Mouse (Mus musculus): ENCODE results near the gene Pck1. TPM values are rescaled to one million over a fixed set of nuclear protein-coding genes. Genes with fewer than 3 reads are reported as not detected.
A peak's percentile ranks its signal among the peaks of the same experiment; 100 is the strongest.
"Not testable (repeated sequence)": the region's sequence is repeated elsewhere in the genome, so short reads cannot be mapped to it uniquely, and the experiment has no call there.

The Pck1 gene
- total RNA-seq (2015; ENCODE audit: low replicate concordance): not detected in 2 replicates
- not detected in 2 replicates for total RNA-seq (2017; ENCODE audit: low replicate concordance)

DNA sequence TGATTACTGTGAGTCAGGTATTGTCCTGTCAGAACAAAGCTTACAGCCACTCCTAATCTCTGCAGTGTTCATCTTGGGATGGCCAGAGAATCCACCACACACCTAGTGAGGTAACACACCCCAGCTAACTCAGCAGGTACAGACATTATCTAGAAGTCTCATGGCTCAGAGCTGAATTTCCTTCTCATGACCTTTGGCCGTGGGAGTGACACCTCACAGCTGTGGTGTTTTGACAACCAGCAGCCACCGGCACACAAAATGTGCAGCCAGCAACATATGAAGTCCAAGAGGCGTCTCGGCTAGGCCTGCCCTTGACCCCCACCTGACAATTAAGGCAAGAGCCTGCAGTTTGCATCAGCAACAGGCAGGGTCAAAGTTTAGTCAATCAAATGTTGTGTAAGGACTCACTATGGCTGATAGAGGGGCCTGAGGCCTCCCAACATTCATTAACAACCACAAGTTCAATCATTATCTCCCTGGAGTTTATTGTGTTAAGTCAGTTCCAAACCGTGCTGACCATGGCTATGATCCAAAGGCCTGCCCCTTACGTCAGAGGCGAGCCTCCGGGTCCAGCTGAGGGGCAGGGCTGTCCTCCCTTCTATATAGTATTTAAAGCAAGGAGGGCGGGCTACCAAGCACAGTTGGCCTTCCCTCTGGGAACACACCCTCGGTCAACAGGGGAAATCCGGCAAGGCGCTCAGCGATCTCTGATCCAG is at the start of gene Pck1:
Pck1 (plus strand) TSS at position 613 of the 716 bp plus-strand sequence.
- ATAC-seq (replicated peaks; ENCODE audit: low FRiP score, poor library complexity, severe bottlenecking): no peak

DNA sequence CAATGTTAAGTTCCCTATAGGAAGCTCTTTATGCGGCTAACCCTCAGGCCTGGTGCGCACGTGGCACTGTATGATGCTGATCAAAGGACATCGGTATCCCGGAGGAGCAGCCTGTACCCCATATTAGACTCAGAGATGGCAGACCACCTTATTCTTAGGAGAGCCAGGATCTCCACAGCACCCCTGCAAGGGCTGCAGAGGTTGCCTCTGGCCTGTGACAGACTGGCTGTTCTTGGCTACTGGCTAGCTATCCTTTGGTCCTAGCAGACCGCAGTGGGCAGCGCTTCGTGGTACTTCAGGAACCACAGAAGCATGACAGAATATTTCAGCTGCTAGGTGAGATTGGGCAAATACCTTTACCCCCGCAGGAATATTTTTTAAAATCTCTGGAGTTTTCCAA is 46.4 kb upstream of the Pck1 start:
- ATAC-seq (replicated peaks; ENCODE audit: low FRiP score, poor library complexity, severe bottlenecking): no peak

DNA sequence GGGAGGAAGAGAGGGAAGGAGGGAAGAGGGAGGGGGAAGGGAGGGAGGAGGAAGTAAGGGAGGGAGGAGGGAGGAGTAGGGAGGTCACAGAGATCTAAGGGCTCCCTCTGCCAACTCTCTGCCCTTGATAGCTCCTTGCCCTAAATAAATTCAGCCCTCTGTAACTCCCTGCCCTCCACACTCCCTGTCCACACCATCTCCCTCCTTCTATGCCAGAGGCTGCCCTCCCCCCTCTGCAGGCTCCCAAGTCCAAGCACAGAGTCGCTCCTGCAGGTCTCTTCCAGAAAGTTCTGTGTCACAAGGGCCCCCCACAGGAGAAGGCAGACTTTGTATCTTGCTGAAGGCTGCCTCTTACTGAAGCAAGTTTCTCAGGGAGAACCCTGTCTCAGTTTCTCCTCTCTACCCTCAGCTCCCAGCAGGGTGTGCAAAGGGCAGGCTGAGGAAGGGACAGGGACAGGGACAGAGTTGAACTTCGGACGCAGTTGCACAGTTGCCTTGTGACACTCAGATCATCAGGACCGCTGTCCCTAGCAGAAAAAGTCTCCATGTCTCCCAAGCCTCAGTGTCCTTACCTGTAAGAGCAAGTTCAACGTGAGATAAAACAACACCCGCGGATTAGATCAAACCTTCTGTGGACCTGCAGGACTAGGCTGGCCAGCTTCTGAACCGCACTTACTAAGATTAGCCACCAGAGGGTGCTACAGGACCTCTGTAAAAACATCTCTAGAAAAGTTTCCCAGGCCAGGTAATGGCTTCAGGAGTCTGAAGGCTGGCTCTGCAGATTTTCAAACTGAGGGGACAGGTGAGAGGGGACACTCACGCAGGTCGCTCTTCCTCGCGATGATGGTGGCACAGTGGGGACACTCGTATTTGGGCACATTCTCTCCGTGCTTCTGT is 45.7 kb upstream of the Pck1 start:
- ATAC-seq (replicated peaks; ENCODE audit: low FRiP score, poor library complexity, severe bottlenecking): peak; percentile 78

DNA sequence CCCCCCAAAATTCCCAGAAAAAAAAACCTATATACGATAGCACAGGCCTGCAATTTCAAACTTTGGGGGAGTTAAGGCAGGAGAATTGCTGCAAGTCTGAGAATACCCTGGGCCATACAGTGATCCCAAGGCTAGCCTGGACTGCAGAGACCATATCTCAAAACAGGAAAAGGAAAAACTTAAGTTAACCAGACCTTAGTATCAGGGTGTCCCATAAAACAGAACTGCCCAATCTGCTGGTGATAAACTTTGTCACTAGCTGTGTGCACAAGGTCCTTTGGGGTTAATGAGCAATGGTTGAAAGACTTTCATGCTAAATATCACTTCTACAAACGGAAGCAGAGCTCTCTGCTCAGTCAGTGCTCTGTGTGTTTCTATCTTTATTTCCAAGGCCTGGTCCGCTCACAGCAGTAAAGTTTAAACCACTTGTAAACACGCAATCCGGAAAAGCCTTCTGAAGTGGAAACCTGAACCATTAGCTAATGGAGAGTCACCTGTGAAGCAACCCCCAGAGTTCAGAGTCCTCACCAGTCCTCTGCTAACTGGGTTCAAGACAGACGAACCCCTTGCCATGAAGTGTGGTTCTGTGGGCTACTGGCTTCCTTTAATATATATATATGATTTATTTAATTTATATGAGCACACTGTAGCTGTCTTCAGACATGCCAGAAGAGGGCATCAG is 44.2 kb upstream of the Pck1 start:
- ATAC-seq (replicated peaks; ENCODE audit: low FRiP score, poor library complexity, severe bottlenecking): no peak

DNA sequence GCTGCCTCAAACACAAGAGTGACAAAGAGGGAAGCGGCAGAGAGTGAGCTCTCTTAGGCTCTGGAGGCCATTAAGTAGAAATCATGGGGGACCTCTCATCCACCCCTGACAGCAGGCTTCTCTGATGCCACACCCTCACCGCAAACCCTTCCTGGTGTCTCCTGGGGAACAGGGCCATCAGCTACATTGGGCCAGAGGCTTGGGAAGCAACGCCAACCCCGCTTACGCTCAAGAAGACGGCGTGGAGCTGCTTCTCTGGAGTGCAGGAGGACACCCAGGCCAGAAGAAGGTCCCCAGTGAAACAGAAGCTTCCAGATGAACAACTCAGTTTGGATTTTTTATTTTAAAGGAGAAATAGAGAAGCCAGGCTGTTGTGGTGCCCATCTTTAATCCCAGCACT is 43.3 kb upstream of the Pck1 start:
- ATAC-seq (replicated peaks; ENCODE audit: low FRiP score, poor library complexity, severe bottlenecking): no peak

DNA sequence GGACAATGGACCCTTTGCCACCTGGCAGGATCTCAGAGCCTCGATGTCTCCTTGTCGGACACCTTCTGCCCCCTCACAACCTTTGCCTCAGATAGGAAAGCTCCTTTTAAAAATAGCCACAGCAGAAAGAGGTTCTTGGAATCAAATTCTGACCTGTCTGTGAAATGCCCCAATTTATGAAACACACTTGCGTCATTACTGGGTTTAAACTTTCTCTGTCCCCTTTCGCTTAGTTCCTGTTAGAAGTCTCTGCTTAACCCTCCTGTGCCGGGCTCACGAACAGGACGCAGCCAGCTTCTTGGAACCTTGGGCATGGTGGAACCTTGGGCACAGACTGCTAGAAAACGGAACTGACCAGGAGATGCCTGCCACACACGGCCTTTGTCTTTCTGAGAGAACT is 42.3 kb upstream of the Pck1 start:
- no peak for ATAC-seq (replicated peaks; ENCODE audit: low FRiP score, poor library complexity, severe bottlenecking)

DNA sequence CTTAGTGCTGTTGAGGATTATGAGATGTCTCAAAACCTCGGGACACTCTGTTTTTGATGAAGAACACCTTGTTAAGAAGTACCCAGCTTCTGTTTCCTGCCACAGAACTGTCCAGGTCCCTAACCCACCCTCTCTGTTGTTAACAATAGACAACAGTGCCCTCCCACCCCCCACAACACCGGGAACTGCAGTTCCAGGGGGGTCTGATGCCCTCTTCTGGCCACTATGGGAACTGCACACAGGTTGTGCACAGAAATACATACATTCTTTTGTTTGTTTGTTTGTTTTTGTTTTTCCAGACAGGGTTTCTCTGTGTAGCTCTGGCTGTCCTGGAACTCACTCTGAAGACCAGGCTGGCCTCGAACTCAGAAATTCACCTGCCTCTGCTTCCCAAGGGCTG is 39.1 kb upstream of the Pck1 start:
- ATAC-seq (replicated peaks; ENCODE audit: low FRiP score, poor library complexity, severe bottlenecking): not testable (repeated sequence)

DNA sequence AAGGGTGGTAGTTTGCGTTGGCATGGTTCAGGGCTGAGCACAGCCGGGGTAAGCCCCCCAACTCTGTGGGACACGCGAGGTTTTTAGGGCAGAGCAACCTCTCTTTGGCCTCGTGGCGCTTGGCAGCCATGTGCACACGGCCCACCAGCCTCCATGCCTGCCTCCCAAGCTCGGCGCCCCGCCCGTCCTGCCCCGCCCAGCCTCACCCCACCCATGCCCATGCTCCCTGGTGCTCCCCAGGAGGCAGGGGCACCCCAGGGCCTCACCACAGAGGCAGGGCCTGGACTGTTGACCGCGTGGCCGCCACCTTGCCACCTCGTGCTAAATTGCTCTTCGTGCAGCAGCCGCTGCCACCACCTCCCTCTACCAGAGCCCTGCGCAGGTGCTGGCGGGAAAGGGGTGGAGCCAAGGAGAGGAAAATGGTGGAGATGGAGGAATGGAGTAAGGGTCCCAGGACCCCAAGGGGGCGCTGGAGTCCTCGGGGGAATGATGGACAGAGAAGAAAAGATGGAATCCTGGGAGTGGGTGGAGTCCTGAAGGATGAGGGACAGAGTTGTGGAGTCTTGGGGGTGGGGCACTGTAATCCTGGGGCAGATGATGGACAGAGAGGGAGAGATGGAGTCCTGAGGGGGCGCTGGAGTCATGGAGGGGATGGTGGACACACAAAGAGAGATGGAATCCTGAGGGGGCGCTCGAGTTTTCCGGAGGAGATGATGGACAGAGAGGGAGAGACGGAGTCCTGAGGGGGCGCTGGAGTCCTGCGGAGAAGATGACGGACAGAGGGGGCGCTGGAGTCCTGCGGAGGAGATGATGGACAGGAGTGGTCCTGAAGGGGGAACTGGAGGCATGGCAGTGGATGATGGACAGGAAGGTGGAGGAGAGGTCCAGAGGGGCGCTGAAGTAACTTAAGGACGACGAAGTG is 33.6 kb upstream of the Pck1 start, which contains the start of gene Ctcfl:
Ctcfl (minus strand) TSS at position 503 of the 922 bp plus-strand sequence.
- ATAC-seq (replicated peaks; ENCODE audit: low FRiP score, poor library complexity, severe bottlenecking): peak; percentile 58

DNA sequence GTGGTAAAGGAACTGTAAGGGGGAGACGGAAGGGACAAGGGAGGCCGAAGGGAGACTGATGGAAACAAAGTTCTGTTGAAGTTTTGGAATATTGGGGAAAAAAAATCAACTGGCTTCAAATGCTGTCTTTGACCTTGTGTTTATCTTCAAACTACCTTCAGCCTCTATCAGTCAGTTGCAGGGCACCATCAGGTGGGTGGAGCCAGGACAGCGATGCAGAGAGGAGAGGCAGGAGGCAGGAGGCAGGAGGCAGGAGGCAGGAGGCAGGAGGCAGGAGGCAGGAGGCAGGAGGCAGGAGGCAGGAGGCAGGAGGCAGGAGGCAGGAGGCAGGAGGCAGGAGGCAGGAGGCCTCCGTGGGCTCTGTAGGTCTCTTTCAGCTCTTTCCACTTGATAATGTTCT is 32.7 kb upstream of the Pck1 start:
- peak; percentile 95 for ATAC-seq (replicated peaks; ENCODE audit: low FRiP score, poor library complexity, severe bottlenecking)

DNA sequence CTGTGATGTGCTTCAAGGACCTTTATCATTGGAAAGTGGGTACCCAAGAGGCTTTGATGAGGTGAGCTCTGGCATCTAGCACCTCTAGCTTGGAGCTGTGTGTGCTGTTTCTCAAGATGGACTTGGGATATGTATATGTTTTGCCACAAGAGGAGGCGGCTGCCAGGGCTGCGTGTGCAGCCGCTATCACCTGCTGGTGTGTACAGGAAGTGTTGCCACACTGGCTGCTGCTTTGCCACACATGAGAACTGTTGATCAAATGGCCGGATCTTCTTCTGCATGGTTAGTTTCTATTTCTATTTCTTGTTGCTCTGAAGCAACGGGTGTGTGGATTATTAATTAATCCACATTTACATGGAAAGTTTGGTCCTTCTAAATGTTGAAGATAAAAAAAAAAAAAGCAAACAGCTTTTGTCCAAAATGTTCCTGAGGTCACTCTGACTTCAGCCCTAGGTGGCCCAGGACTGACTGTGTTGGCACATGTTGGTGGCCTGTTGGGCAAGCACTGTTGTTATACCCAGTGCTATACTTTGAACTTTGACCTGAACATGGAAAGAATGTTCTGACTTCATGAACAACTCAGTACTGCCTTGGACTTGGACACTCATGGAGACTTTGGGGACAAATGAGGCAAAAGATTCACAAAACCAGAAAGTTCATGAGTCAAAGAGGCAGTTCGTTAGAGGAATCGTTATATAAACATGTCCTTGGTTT is 28.7 kb upstream of the Pck1 start:
- ATAC-seq (replicated peaks; ENCODE audit: low FRiP score, poor library complexity, severe bottlenecking): no peak

DNA sequence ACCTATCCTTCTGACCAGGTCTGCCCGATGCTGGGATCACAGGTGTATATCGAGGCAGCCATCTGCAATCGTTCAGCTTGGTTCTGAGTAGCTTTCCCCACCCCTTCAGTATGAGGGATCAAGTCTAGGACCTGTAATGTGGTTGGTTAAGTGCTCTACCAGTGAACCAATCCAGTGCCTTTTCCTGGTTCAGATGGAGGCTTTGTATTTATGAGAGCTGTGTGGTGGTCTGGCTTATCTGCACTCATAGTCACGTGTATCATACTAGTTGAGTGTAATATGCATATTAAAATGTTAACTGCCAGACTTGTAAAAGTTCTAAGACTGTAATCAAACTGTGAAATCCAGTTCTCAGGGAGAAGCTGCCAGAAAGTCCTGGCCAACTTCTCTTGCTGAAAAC is 26.5 kb upstream of the Pck1 start:
- peak; percentile 32; the same call in 1 of the 2 replicates for ATAC-seq (replicated peaks; ENCODE audit: low FRiP score, poor library complexity, severe bottlenecking)

DNA sequence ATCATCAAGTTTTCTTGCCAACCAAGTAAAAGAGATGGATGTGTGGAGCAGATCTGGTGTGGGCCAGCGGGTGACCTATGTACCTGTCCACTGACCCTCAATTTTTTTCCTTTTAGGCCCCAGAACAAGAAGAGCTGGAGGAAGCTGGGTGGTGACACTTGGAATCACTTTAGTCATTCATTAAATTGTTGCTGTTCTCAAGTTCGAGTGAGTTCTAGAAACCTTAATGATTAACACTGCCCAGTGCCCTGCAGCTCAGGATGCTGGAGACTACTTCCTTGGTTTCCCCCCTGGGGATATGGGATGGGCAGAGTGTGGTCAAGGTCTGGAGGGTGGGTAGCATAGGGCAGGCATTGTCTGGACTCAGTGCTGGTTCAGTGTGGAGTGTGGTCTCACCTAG is 23.7 kb upstream of the Pck1 start:
- no peak for ATAC-seq (replicated peaks; ENCODE audit: low FRiP score, poor library complexity, severe bottlenecking)

DNA sequence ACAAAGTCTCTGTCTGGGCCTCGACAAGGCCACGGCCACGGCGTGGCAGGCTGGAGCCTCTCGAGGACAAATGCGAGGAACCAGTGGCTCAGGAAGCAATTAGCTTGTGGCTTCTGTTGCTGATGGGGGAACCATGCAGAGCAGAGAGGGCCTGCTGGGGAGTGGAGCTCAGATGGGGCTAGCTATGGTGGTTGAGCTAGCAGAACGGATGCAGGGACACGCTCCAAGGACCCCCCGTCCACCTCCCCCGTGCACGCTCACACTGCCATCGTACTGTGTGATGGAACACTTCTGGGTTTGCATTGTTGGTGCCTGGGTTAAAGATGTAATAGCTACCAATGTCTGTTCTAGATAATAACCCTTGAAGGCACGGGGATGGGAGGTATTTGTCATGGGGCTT is 20.6 kb upstream of the Pck1 start:
- no peak for ATAC-seq (replicated peaks; ENCODE audit: low FRiP score, poor library complexity, severe bottlenecking)

DNA sequence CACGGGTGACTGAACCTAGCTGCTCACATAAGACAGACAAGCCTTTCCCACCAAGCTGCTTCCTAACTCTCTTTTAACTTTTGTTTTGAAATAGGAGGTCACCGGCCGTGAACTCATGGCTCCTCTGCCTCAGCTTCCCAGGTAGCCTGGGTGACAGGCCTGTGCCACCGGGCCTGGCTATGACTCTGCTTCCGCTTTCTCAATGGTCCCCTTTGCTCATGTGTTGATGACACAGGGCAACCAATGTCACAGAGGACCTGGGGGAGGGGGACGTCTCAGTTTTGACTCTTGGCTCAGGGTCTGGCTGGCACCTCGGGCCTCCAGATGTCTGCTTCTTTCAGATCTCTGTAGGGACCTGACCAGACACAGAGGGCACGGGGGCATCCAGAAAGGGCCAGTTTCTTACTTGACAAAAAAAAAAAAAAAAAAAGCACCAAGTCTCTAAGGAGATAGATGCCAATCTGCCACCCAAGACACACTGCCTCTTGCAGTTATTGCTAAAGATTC is 20.0 kb upstream of the Pck1 start:
- ATAC-seq (replicated peaks; ENCODE audit: low FRiP score, poor library complexity, severe bottlenecking): no peak

DNA sequence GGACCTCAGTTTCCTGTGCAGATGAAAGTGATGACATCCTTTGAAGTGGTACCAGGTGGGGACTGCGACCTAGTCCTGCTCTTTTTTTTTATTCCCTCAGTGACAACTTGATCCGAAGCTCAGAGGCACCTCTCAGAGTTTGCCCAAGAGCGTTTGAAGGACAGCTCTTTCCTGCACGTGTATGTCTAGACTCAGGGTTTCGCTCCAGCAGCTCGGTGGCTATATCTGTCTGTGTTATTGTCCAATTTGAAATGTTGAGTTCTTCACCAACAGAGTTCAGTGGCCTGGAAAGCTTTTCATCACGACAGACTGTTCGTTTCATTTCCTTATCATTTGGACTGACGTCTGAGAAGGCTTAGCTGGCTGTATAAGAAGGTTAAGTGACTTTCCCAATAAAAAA is 18.2 kb upstream of the Pck1 start:
- no peak for ATAC-seq (replicated peaks; ENCODE audit: low FRiP score, poor library complexity, severe bottlenecking)

DNA sequence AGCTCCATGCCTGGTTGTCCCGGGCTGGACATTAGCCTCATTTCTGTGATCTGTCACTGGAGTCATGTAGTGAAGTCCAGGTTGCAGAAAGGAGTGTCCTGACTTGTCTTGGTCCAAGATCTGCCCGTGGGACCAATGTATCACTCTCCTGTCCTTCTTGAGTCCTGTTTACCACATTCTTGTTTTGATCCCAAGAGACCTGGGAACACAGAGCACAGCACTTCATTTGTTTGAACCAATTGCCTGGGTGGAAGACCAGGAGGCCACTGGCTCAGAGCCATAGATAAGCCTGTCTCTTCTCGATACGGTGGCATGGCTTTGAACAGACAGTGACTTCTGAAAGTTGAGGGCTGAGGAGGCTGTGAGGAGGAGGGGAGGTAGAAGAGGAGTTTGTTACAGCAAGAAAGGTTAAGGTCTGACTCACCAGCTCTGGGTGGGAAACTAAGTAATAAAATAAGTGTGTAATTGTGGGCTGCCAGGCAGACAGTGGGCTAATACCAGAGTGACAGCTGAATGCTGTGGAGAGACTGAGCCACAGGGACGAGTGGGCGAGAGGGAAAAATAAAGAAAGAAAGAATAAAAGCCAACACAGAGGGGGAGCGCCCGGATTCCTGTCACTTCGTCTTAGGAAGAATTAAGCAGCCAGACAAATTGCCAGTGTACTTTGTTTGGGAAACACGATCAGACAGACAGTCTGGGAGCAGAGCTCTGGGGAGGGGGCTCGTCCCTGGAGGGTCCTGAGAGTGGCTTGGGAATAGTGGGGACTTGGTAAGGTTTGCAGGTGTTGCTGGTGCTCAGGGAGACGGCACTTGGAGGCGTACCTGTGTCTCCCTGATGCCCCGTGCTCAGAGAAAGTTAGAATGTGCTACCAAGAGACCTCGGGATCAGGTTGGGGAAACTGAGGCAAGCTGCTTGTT is 14.3 kb upstream of the Pck1 start:
- ATAC-seq (replicated peaks; ENCODE audit: low FRiP score, poor library complexity, severe bottlenecking): no peak

DNA sequence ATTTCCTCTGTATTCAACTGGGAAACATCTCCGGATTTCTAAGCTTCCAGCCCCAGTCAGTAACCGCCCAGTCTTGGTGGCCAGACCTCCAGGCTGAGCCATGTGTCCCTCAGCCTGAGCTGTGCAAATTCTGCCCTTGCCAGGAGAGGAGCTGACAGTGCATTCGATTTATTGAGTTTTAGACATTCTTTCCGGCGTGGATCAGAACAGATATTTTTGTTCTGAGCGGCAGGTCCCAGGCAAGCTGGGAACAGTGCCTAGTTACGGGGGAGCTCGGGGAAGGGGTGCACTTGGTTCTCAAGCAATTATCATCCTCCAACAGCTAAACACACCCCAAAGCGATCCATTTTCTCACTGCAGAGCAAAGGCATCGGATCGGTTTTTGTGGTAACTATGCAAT is 9.2 kb upstream of the Pck1 start:
- no peak for ATAC-seq (replicated peaks; ENCODE audit: low FRiP score, poor library complexity, severe bottlenecking)

DNA sequence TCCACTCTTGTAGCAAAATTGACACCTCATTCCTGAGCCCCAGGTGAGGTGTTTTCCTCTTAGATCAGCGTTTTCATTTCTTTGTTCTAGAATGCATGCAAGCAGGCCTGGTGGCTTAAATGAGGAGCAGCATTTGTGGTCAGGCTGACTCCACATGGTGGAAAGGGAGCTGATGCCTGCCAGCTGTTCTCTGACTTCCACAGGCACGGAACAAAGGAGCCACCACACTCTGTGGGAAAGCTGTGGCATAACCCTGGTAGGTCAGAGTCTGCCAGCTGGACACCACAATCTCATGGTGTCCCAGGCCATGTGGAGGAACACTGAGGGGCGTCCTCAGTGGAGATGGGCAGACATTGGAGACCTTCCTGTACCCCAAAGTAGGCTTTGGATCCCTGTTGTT is 7.0 kb upstream of the Pck1 start:
- ATAC-seq (replicated peaks; ENCODE audit: low FRiP score, poor library complexity, severe bottlenecking): no peak
